Mouse (Mus musculus): ENCODE measurements around the gene Ddah1.
"Not testable (repeated sequence)": the region's sequence is repeated elsewhere in the genome, so short reads cannot be mapped to it uniquely, and the experiment has no call there.

GRCm38 (mm10) chr3:145878867-145879266, 120.4 kb downstream of the Ddah1 start:
- TF ChIP-seq CTCF, EP300 (IDR thresholded peaks at IDR 0.05; ENCODE audit: low read depth): not testable (repeated sequence)
